Mouse (Mus musculus): ENCODE data around the gene Gm9195.

DNA sequence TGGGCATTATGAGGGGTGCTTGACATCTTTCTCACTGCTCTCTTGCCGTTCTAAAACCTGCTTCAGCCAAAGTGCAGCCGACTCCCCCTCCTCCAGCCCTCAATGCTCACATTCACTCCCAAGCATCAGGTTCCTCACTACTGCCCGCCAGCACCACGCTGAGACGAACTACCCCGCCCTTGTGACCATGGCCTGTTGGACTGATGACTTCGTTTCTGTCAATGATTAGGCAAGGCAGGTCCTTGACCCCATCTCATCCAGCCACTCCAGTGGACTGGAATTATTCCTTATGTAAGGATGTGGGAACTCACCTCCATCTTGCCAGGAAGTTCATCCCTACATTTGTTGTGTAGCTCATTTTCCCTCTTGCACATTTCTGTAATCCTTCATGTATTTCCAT lies 42.2 kb upstream of the Gm9195 start:
- TF ChIP-seq POLR2A (IDR thresholded peaks at IDR 0.05; ENCODE audit: insufficient read depth, low read depth, low read length) (no peak), CTCF (IDR thresholded peaks at IDR 0.05; ENCODE audit: insufficient read depth, low read depth, low read length) (no peak)
